Mouse (Mus musculus) cerebellum, adult (tissue): ENCODE results near the gene Kansl1l.

ENCODE experiments used
- ATAC-seq: cut with Nextera tagmentation; 2 replicates; pipeline ENCODE4 v1.9.2; 2017; ENCODE audit warnings: mild to moderate bottlenecking, moderate library complexity, mixed read lengths; ENCODE audit not compliant: insufficient number of reproducible peaks, low FRiP score, low TSS enrichment

The Kansl1l gene

GRCm38 (mm10) chr1:66820241-66820640, 2.9 kb upstream of the Kansl1l start:
- no peak for ATAC-seq

- peak; percentile 57 for ATAC-seq
Measured at GRCm38 (mm10) chr1:66817865-66818315, 528 bp upstream of the Kansl1l start.

- ATAC-seq = peak; percentile 57
Measured at GRCm38 (mm10) chr1:66816837-66817452, 417 bp downstream of the Kansl1l start.

GRCm38 (mm10) chr1:66815941-66816777, 1.2 kb downstream of the Kansl1l start:
- peak; percentile 50; the same call in 1 of the 2 replicates for ATAC-seq

GRCm38 (mm10) chr1:66814756-66815155, 2.6 kb downstream of the Kansl1l start:
- no peak for ATAC-seq

GRCm38 (mm10) chr1:66813191-66813590, 4.2 kb downstream of the Kansl1l start:
- ATAC-seq = no peak

- ATAC-seq = no peak
Measured at GRCm38 (mm10) chr1:66806821-66807220, 10.5 kb downstream of the Kansl1l start.

GRCm38 (mm10) chr1:66805408-66805807, 12.0 kb downstream of the Kansl1l start:
- ATAC-seq = no peak

- ATAC-seq = no peak
Measured at GRCm38 (mm10) chr1:66804710-66805109, 12.7 kb downstream of the Kansl1l start.

- ATAC-seq = no peak
Measured at GRCm38 (mm10) chr1:66797962-66798361, 19.4 kb downstream of the Kansl1l start.

- no peak for ATAC-seq
Measured at GRCm38 (mm10) chr1:66792838-66793466, 24.4 kb downstream of the Kansl1l start.

- peak; percentile 26; the same call in 1 of the 2 replicates for ATAC-seq
Measured at GRCm38 (mm10) chr1:66782296-66782695, 35.1 kb downstream of the Kansl1l start.

GRCm38 (mm10) chr1:66781027-66781426, 36.3 kb downstream of the Kansl1l start:
- no peak for ATAC-seq

- ATAC-seq = no peak
Measured at GRCm38 (mm10) chr1:66778798-66779197, 38.6 kb downstream of the Kansl1l start.

GRCm38 (mm10) chr1:66777878-66778277, 39.5 kb downstream of the Kansl1l start:
- no peak for ATAC-seq

- ATAC-seq = no peak
Measured at GRCm38 (mm10) chr1:66768764-66769163, 48.6 kb downstream of the Kansl1l start.

- no peak for ATAC-seq
Measured at GRCm38 (mm10) chr1:66730581-66730980, 86.8 kb downstream of the Kansl1l start.

- no peak for ATAC-seq
Measured at GRCm38 (mm10) chr1:66712859-66713258, 104.5 kb downstream of the Kansl1l start.

GRCm38 (mm10) chr1:66704523-66704922, 112.8 kb downstream of the Kansl1l start:
- ATAC-seq = no peak

- no peak for ATAC-seq
Measured at GRCm38 (mm10) chr1:66702623-66703345, 114.6 kb downstream of the Kansl1l start.

GRCm38 (mm10) chr1:66701576-66701940, 115.8 kb downstream of the Kansl1l start:
- no peak for ATAC-seq
